Mouse (Mus musculus): ENCODE measurements around the gene Sprr2b.
"Not testable (repeated sequence)": the region's sequence is repeated elsewhere in the genome, so short reads cannot be mapped to it uniquely, and the experiment has no call there.

DNA sequence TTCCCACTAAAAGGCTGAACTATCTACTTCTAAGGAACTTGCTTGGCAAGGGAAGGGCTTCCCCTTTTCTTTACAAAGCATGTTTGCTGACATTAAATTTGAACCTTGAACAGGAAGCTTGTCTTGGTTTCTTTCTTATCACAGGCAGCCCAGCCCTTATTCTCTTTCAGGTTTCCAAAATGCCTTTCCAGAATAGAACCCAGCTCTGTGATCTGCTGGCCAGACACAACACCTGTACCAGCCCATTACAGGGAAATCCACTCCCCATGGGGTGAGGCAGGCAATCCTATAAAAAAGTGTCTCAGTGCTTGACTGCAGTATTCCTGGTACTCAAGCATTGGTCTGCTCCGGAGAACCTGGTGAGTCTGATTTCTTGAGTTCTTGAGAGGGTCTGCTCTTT lies 31.3 kb upstream of the Sprr2b start, which contains the start of gene Sprr2a3:
- not testable (repeated sequence) for TF ChIP-seq CTCF (conservative IDR thresholded peaks at IDR 0.05; ENCODE audit: low read length); NANOG (IDR thresholded peaks at IDR 0.05; ENCODE audit: borderline replicate concordance, low read length)

Measured in E14TG2a.4 (cell line).